Mouse (Mus musculus): ENCODE data around the gene Oprd1. TPM values are rescaled to one million over a fixed set of nuclear protein-coding genes. Genes with fewer than 3 reads are reported as not detected.
A peak's percentile ranks its signal among the peaks of the same experiment; 100 is the strongest.

Oprd1 gene
- polyA plus RNA-seq, 2 experiments, result 0.04 TPM; not detected in 1

GRCm38 (mm10) chr4:132123166-132123565 lies 21.1 kb downstream of the Oprd1 start:
- Histone ChIP-seq H3K4me3 (ENCODE audit: insufficient read depth in 1 of 2, low read depth in 2 of 2, low read length in 2 of 2) (no peak overlapping the region), H3K4me1 (replicated peaks; ENCODE audit: control insufficient read depth in 2 of 2, insufficient read depth in 2 of 2, low read length in 1 of 2) (no peaks in the 10 kb centered on the region), H3K27ac (no peak overlapping the region), H3K36me3 (replicated peaks; ENCODE audit: control insufficient read depth, insufficient read depth, low read depth) (no peaks in the 10 kb centered on the region), H3K9me3 (ENCODE audit: control insufficient read depth, low read length) (no peaks in the 10 kb centered on the region), H3K9ac (replicated peaks) (no peak overlapping the region), H3K4me2 (ENCODE audit: low read depth) (no peak overlapping the region), H3K27me3 (ENCODE audit: control insufficient read depth, insufficient read depth, low read length) (no peaks in the 10 kb centered on the region; the same call in 1 of the 2 replicates)
- no peak for TF ChIP-seq CTCF (IDR thresholded peaks at IDR 0.05; ENCODE audit: low read depth)
- TF ChIP-seq EP300 (IDR thresholded peaks at IDR 0.05; ENCODE audit: low read depth), result no peak
- WGBS (ENCODE audit: insufficient replicate concordance), result 73% methylated on average over 1 of the region's 1 CpGs
- ATAC-seq (ENCODE audit: insufficient read depth) (no peak), DNase-seq (ENCODE audit: low read depth in 3 of 3, low spot score in 3 of 3) (no peak)

DNA sequence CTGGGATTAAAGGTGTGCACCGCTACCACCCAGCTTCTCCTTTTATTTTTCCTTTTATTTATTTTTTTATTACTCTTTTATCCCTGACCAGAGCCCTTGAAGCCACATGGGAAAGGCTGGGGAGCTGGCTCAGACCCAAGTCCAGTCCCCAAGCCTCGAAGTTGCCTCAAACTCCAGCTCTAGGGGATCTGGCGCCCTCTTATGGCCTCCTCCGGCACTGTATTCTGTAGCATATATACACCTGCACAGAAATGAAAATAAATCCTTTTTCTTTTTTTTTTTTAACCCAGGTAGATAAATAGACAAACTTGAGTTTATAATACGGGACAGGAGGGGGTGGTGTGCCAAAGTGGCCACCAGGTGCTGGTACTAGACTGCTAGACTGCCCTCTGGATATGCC lies 22.6 kb downstream of the Oprd1 start:
- Histone ChIP-seq H3K4me2 (ENCODE audit: low read depth) (no peak overlapping the region), H3K36me3 (replicated peaks; ENCODE audit: control insufficient read depth, insufficient read depth, low read depth) (no peaks in the 10 kb centered on the region), H3K27ac (no peak overlapping the region), H3K4me1 (replicated peaks; ENCODE audit: control insufficient read depth in 2 of 2, insufficient read depth in 2 of 2, low read length in 1 of 2) (no peaks in the 10 kb centered on the region), H3K4me3 (ENCODE audit: insufficient read depth in 1 of 2, low read depth in 2 of 2, low read length in 2 of 2) (no peak overlapping the region), H3K27me3 (ENCODE audit: control insufficient read depth, insufficient read depth, low read length) (no peaks in the 10 kb centered on the region), H3K9me3 (ENCODE audit: control insufficient read depth, low read length) (no peaks in the 10 kb centered on the region), H3K9ac (replicated peaks) (no peak overlapping the region)
- WGBS (ENCODE audit: insufficient replicate concordance), result 54% methylated on average over 5 of the region's 5 CpGs
- ATAC-seq (ENCODE audit: insufficient read depth), result no peak
- DNase-seq (ENCODE audit: low read depth in 3 of 3, low spot score in 3 of 3), result no peak
- peak; percentile 60 for TF ChIP-seq CTCF (IDR thresholded peaks at IDR 0.05; ENCODE audit: low read depth)
- TF ChIP-seq EP300 (IDR thresholded peaks at IDR 0.05; ENCODE audit: low read depth), result no peak

- DNase-seq (ENCODE audit: low read depth in 3 of 3, low spot score in 3 of 3) (no peak), ATAC-seq (ENCODE audit: insufficient read depth) (no peak)
- no peak overlapping the region for H3K27ac ChIP-seq
- H3K9ac ChIP-seq (replicated peaks), result no peak overlapping the region
- no peak for TF ChIP-seq EP300 (IDR thresholded peaks at IDR 0.05; ENCODE audit: low read depth)
- TF ChIP-seq CTCF (IDR thresholded peaks at IDR 0.05; ENCODE audit: low read depth), result no peak
- no peak overlapping the region for H3K4me3 ChIP-seq (ENCODE audit: insufficient read depth in 1 of 2, low read depth in 2 of 2, low read length in 2 of 2)
- H3K36me3 ChIP-seq (replicated peaks; ENCODE audit: control insufficient read depth, insufficient read depth, low read depth), result no peaks in the 10 kb centered on the region
- H3K4me1 ChIP-seq (replicated peaks; ENCODE audit: control insufficient read depth in 2 of 2, insufficient read depth in 2 of 2, low read length in 1 of 2), result no peaks in the 10 kb centered on the region
- no peak overlapping the region for H3K4me2 ChIP-seq (ENCODE audit: low read depth)
- no peaks in the 10 kb centered on the region for H3K9me3 ChIP-seq (ENCODE audit: control insufficient read depth, low read length)
- H3K27me3 ChIP-seq (ENCODE audit: control insufficient read depth, insufficient read depth, low read length), result no peaks in the 10 kb centered on the region
- 43% methylated on average over 9 of the region's 9 CpGs for WGBS (ENCODE audit: insufficient replicate concordance)
These were observed 24.7 kb downstream of the Oprd1 start for GRCm38 (mm10) chr4:132119566-132119965.

DNA sequence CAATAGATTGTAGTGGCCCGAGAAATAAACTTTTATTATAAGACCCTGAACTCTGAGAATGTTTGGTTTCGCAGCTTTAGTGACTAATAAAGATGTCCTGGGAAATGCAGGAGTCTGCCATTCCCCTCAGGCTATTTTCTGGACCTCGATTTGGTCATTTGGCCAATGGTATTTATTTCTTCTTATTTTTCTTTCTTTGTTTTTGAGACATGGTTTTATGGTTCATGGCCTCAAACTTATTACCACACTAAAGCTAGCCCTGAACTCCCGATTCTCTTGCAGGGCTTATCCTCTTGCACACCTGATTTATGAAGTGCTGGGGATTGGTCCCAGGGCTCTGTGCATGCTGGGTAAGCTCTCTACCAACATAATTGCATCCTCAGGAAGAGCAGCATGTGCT lies 28.0 kb downstream of the Oprd1 start:
- ATAC-seq (ENCODE audit: insufficient read depth) (no peak), DNase-seq (ENCODE audit: low read depth in 3 of 3, low spot score in 3 of 3) (no peak)
- TF ChIP-seq CTCF (IDR thresholded peaks at IDR 0.05; ENCODE audit: low read depth) (no peak), EP300 (IDR thresholded peaks at IDR 0.05; ENCODE audit: low read depth) (no peak)
- no peaks in the 10 kb centered on the region for H3K27me3 ChIP-seq (ENCODE audit: control insufficient read depth, insufficient read depth, low read length)
- H3K4me3 ChIP-seq (ENCODE audit: insufficient read depth in 1 of 2, low read depth in 2 of 2, low read length in 2 of 2), result no peak overlapping the region
- no peaks in the 10 kb centered on the region for H3K9me3 ChIP-seq (ENCODE audit: control insufficient read depth, low read length)
- H3K4me1 ChIP-seq (replicated peaks; ENCODE audit: control insufficient read depth in 2 of 2, insufficient read depth in 2 of 2, low read length in 1 of 2), result no peaks in the 10 kb centered on the region
- H3K27ac ChIP-seq, result no peak overlapping the region
- H3K9ac ChIP-seq (replicated peaks), result no peak overlapping the region
- 62% methylated on average over 4 of the region's 4 CpGs for WGBS (ENCODE audit: insufficient replicate concordance)
- no peaks in the 10 kb centered on the region for H3K36me3 ChIP-seq (replicated peaks; ENCODE audit: control insufficient read depth, insufficient read depth, low read depth)
- H3K4me2 ChIP-seq (ENCODE audit: low read depth), result no peak overlapping the region

- no peak for DNase-seq (ENCODE audit: low read depth in 3 of 3, low spot score in 3 of 3)
- ATAC-seq (ENCODE audit: insufficient read depth), result no peak
These were observed 30.7 kb downstream of the Oprd1 start for GRCm38 (mm10) chr4:132113411-132114095.

More at GRCm38 (mm10) chr4:132113411-132114095, 30.7 kb downstream of the Oprd1 start:
- Histone ChIP-seq H3K9ac (replicated peaks) (no peak overlapping the region), H3K27me3 (ENCODE audit: control insufficient read depth, insufficient read depth, low read length) (no peaks in the 10 kb centered on the region), H3K36me3 (replicated peaks; ENCODE audit: control insufficient read depth, insufficient read depth, low read depth) (no peaks in the 10 kb centered on the region), H3K9me3 (ENCODE audit: control insufficient read depth, low read length) (no peaks in the 10 kb centered on the region), H3K27ac (no peak overlapping the region), H3K4me1 (replicated peaks; ENCODE audit: control insufficient read depth in 2 of 2, insufficient read depth in 2 of 2, low read length in 1 of 2) (no peaks in the 10 kb centered on the region), H3K4me2 (ENCODE audit: low read depth) (peak overlapping the region; percentile 37; the same call in 1 of the 2 replicates), H3K4me3 (ENCODE audit: insufficient read depth in 1 of 2, low read depth in 2 of 2, low read length in 2 of 2) (peak overlapping the region in 1 of 2 experiments; percentile 3; a peak in 1 of 4 replicates)
- TF ChIP-seq CTCF (IDR thresholded peaks at IDR 0.05; ENCODE audit: low read depth) (no peak), EP300 (IDR thresholded peaks at IDR 0.05; ENCODE audit: low read depth) (no peak)
- 27% methylated on average over 53 of the region's 53 CpGs for WGBS (ENCODE audit: insufficient replicate concordance)

Data from liver, embryonic 14.5 days (tissue).